Mouse (Mus musculus) embryonic facial prominence, embryonic 13.5 days (tissue): Measurements from ENCODE around the gene Wwc2. TPM values are rescaled to one million over a fixed set of nuclear protein-coding genes. Genes with fewer than 3 reads are reported as not detected.

Experiments used
- ATAC-seq: fragments of 200-750 bp; cut with Nextera tagmentation; 2 replicates; pipeline ENCODE4 v1.8.0; 2017; ENCODE audit warnings: low read depth; ENCODE audit not compliant: insufficient number of reproducible peaks, insufficient read depth, low FRiP score, low TSS enrichment
- H3K27ac ChIP-seq: fragments of 300-500 bp; sonication (generic); 2 replicates; pipeline ENCODE4 v1.5.1; 2015; ENCODE audit warnings: moderate library complexity, mild to moderate bottlenecking, inconsistent platforms
- H3K27me3 ChIP-seq: fragments of 300-500 bp; sonication (generic); 2 replicates; pipeline ENCODE4 v1.6.1; 2015; ENCODE audit warnings: mild to moderate bottlenecking, inconsistent platforms
- H3K36me3 ChIP-seq: fragments of 300-500 bp; sonication (generic); 2 replicates; pipeline ENCODE4 v1.6.1; 2015; ENCODE audit warnings: mild to moderate bottlenecking, inconsistent platforms
- H3K4me1 ChIP-seq: fragments of 300-500 bp; sonication (generic); 2 replicates; pipeline ENCODE4 v1.6.1; 2015; ENCODE audit warnings: inconsistent platforms
- H3K4me2 ChIP-seq: fragments of 300-500 bp; sonication (generic); 2 replicates; pipeline ENCODE4 v1.6.1; 2015; ENCODE audit warnings: moderate library complexity, mild to moderate bottlenecking, inconsistent platforms
- H3K4me3 ChIP-seq: fragments of 300-500 bp; sonication (generic); 2 replicates; pipeline ENCODE4 v1.5.1; 2015; ENCODE audit warnings: mild to moderate bottlenecking, inconsistent platforms
- H3K9ac ChIP-seq: fragments of 300-500 bp; sonication (generic); 2 replicates; pipeline ENCODE4 v1.6.1; 2015; ENCODE audit warnings: mild to moderate bottlenecking, inconsistent platforms
- H3K9me3 ChIP-seq: fragments of 300-500 bp; sonication (generic); 2 replicates; pipeline ENCODE4 v1.6.1; 2016; ENCODE audit warnings: inconsistent platforms
- WGBS: fragments of 180-500 bp; shearing (Covaris S2); methylation state at CpG from one replicate; pipeline ENCODE4 v1.1.7; 2015; ENCODE audit warnings: mixed read lengths; 5-methylcytosine and 5-hydroxymethylcytosine counted together
- polyA plus RNA-seq: library from polyadenylated mRNA; unstranded; fragments of >200 nt; fragmentation: Nextera tagmentation; extraction: Ambion mirVana; gene quantifications from 2 replicates; pipeline ENCODE4 v1.2.1, GENCODE M21; 2015

Wwc2 gene
- polyA plus RNA-seq, 1 experiment from 2014 or later, result 12.5 TPM

DNA sequence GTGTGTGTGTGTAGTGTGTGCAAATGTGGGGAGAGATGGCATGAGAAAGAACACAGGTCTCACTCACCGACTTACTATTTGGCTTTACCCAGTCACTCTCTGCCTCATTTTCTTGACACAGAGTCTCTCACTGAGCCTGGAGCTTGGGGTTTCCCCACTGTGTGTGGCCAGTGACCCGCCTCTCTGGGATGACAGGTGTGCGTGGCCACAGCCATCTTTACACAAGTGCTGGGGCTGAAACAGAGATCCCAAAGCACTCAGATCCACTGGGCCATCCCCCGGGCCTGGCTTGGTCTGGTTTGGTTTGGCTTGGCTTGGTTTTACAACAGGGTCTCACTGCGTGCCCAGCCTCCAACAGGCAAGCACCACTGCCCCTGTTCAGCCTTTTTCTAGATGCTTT, 55.3 kb downstream of the Wwc2 start:
- Histone ChIP-seq H3K27me3 (no peaks in the 10 kb centered on the region), H3K36me3 (no peaks in the 10 kb centered on the region), H3K4me2 (no peak overlapping the region), H3K9me3 (no peaks in the 10 kb centered on the region), H3K27ac (no peak overlapping the region), H3K4me1 (peaks cover 45% of the 10 kb centered on the region), H3K4me3 (no peak overlapping the region), H3K9ac (no peak overlapping the region)
- no peak for ATAC-seq
- WGBS, result 84% methylated on average over 5 of the region's 5 CpGs

GRCm38 (mm10) chr8:47933087-47933486, 57.6 kb downstream of the Wwc2 start:
- Histone ChIP-seq H3K4me1 (peaks cover 50% of the 10 kb centered on the region), H3K36me3 (no peaks in the 10 kb centered on the region), H3K4me3 (no peak overlapping the region), H3K27me3 (no peaks in the 10 kb centered on the region), H3K9ac (no peak overlapping the region), H3K9me3 (no peaks in the 10 kb centered on the region), H3K4me2 (no peak overlapping the region), H3K27ac (0 out of 2 replicates have a peak overlapping the region, but pooled peaks have one; percentile 88)
- 87% methylated on average over 3 of the region's 3 CpGs for WGBS
- ATAC-seq, result no peak

GRCm38 (mm10) chr8:47932028-47932790, 58.5 kb downstream of the Wwc2 start:
- Histone ChIP-seq H3K9ac (no peak overlapping the region), H3K9me3 (no peaks in the 10 kb centered on the region), H3K36me3 (no peaks in the 10 kb centered on the region), H3K4me2 (peak overlapping the region; percentile 45), H3K4me1 (peaks cover 50% of the 10 kb centered on the region), H3K27me3 (no peaks in the 10 kb centered on the region), H3K4me3 (peak overlapping the region; percentile 20; the same call in 1 of the 2 replicates), H3K27ac (peak overlapping the region; percentile 88)
- 21% methylated on average over 16 of the region's 16 CpGs for WGBS
- ATAC-seq, result peak; percentile 73

DNA sequence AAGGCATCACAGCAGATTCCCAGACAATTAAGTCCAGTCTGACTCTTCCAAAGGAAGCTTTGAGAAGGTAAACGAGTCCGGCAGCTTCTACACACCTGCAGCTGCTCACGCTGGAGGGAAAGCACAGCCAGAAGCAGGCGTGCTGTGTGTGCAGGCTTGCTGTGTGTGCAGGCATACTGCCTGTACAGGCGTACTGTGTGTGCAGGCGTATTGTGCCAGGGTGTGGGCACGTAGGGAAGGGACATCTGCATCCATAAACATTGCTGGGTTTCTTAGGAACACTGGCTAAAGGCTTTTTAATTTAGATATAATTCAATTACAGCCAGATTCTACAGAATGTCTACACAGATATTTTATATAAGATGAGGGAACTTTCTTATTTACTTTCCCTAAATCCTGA, 59.4 kb downstream of the Wwc2 start:
- peaks cover 50% of the 10 kb centered on the region for H3K4me1 ChIP-seq

GRCm38 (mm10) chr8:47929615-47930014, 61.1 kb downstream of the Wwc2 start:
- H3K4me1 ChIP-seq, result peaks cover 45% of the 10 kb centered on the region
- WGBS, result 89% methylated on average over 12 of the region's 12 CpGs
- H3K36me3 ChIP-seq, result no peaks in the 10 kb centered on the region
- no peak overlapping the region for H3K9ac ChIP-seq
- no peaks in the 10 kb centered on the region for H3K27me3 ChIP-seq
- H3K4me3 ChIP-seq, result no peak overlapping the region
- no peaks in the 10 kb centered on the region for H3K9me3 ChIP-seq
- no peak overlapping the region for H3K4me2 ChIP-seq
- no peak for ATAC-seq
- H3K27ac ChIP-seq, result no peak overlapping the region

More for the DNA sequence above, 59.4 kb downstream of the Wwc2 start:
- Histone ChIP-seq H3K27ac (peak overlapping the region; percentile 44; the same call in 1 of the 2 replicates), H3K9ac (no peak overlapping the region), H3K4me3 (no peak overlapping the region), H3K9me3 (no peaks in the 10 kb centered on the region), H3K27me3 (no peaks in the 10 kb centered on the region), H3K4me2 (no peak overlapping the region), H3K36me3 (no peaks in the 10 kb centered on the region)
- ATAC-seq, result no peak
- WGBS, result 68% methylated on average over 7 of the region's 7 CpGs

DNA sequence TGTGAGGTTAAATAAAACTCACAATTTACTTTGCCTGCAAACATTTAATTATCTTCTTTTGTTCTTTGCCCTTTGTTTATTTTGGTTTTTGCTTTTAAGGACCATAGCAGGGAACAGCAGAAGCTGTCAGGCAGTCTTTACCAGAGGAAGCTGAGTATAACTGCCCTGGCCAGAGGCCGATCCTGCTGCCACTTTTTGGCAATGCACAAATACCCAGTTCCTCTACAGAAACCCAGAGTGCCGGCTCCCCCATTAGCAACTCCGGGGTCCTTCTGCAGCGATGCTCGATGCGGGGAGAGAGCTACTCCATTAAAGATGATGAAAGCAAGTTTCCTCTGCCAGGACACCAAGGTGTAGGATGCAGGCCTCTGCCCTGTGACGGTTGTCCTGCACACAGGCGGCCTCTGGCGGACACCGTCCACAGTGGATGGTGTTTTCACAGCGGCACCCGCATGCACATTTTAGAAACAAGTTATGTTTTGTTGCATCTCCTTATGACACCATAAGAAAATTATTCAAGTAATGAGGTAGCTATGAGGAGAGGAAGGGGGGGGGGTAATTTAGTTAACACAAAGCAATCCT, 62.0 kb downstream of the Wwc2 start:
- Histone ChIP-seq H3K27ac (no peak overlapping the region), H3K4me1 (peaks cover 42% of the 10 kb centered on the region), H3K4me2 (no peak overlapping the region), H3K9me3 (no peaks in the 10 kb centered on the region), H3K4me3 (no peak overlapping the region), H3K36me3 (no peaks in the 10 kb centered on the region), H3K27me3 (no peaks in the 10 kb centered on the region), H3K9ac (no peak overlapping the region)
- ATAC-seq, result no peak
- 84% methylated on average over 12 of the region's 12 CpGs for WGBS

- H3K9me3 ChIP-seq, result 0 out of 2 replicates have a peak, but pooled peaks cover 2% of the 10 kb centered on the region
- WGBS, result 53% methylated on average over 6 of the region's 6 CpGs
- H3K4me1 ChIP-seq, result peaks cover 19% of the 10 kb centered on the region
- no peak overlapping the region for H3K9ac ChIP-seq
- no peak overlapping the region; the same call in 1 of the 2 replicates for H3K27ac ChIP-seq
- H3K36me3 ChIP-seq, result peaks cover 5% of the 10 kb centered on the region
- H3K27me3 ChIP-seq, result no peaks in the 10 kb centered on the region
- H3K4me2 ChIP-seq, result no peak overlapping the region
- no peak overlapping the region for H3K4me3 ChIP-seq
- no peak for ATAC-seq
These were observed 65.8 kb downstream of the Wwc2 start for GRCm38 (mm10) chr8:47924921-47925320.

- H3K4me1 ChIP-seq, result peaks cover 16% of the 10 kb centered on the region
- H3K27me3 ChIP-seq, result no peaks in the 10 kb centered on the region
- no peak overlapping the region for H3K4me3 ChIP-seq
- H3K36me3 ChIP-seq, result peaks cover 15% of the 10 kb centered on the region
- WGBS, result 62% methylated on average over 10 of the region's 10 CpGs
- H3K9me3 ChIP-seq, result 0 out of 2 replicates have a peak, but pooled peaks cover 3% of the 10 kb centered on the region
- no peak for ATAC-seq
- H3K27ac ChIP-seq, result no peak overlapping the region
- no peak overlapping the region for H3K9ac ChIP-seq
- H3K4me2 ChIP-seq, result no peak overlapping the region
These were observed 67.9 kb downstream of the Wwc2 start for GRCm38 (mm10) chr8:47922816-47923215.

DNA sequence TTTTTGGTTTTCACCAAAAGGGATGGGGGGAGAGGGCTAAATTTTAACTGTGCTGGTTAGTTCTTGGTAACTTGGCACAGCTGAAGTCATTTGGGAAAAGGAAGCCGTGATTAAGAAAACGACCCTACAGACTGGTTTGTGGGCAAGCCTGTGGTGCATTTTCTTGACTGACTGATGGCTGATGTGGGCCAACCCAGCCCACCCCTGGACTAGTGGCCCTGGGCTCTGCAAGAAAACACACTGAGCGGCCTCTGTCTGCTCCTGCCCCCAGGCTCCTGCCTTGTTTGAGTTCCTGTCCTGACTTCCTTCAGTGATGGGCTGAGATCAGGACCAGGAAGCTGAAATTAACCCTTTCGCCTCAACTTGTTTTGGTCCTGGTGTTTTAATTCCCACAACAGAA, 68.7 kb downstream of the Wwc2 start:
- H3K4me2 ChIP-seq, result no peak overlapping the region
- peaks cover 20% of the 10 kb centered on the region for H3K4me1 ChIP-seq
- H3K36me3 ChIP-seq, result peaks cover 15% of the 10 kb centered on the region
- H3K27me3 ChIP-seq, result no peaks in the 10 kb centered on the region
- whole genome bisulfite sequencing, result 39% methylated on average over 4 of the region's 4 CpGs
- no peak overlapping the region for H3K27ac ChIP-seq
- no peak for ATAC-seq
- no peak overlapping the region for H3K4me3 ChIP-seq
- H3K9ac ChIP-seq, result no peak overlapping the region
- H3K9me3 ChIP-seq, result 0 out of 2 replicates have a peak, but pooled peaks cover 3% of the 10 kb centered on the region

DNA sequence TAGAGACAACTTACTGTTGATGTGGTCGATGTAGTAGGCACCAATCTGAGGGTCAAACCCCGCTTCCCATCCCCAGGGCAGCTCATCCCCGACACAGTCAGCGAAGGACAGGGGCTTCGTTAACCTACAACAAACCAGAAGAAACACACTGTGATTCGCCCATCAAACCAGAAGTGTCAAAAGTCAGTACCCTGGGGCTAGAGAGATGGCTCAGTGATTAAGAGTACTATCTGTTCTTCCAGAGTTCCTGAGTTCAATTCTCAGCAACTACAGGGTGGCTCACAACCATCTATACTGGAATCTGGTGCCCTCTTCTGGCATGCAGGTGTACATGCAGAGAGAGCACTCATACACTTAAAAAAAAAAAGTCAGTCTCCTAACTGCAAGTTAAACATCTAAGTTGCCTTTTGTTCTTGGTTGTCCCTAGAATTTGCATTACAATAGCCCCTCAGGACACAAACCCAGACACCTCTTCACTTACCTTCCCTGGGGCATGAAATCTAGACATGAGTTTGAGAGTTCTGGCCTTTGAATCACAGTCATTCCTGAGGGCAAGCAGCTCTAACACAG, 70.1 kb downstream of the Wwc2 start:
- Histone ChIP-seq H3K27ac (no peak overlapping the region), H3K4me3 (no peak overlapping the region), H3K36me3 (peaks cover 15% of the 10 kb centered on the region), H3K4me2 (no peak overlapping the region), H3K27me3 (no peaks in the 10 kb centered on the region), H3K4me1 (peaks cover 21% of the 10 kb centered on the region), H3K9ac (no peak overlapping the region), H3K9me3 (0 out of 2 replicates have a peak, but pooled peaks cover 3% of the 10 kb centered on the region)
- 87% methylated on average over 6 of the region's 6 CpGs for WGBS
- ATAC-seq, result no peak

- Histone ChIP-seq H3K9me3 (0 out of 2 replicates have a peak, but pooled peaks cover 3% of the 10 kb centered on the region), H3K36me3 (peaks cover 15% of the 10 kb centered on the region), H3K27me3 (no peaks in the 10 kb centered on the region), H3K9ac (no peak overlapping the region), H3K4me1 (peaks cover 13% of the 10 kb centered on the region), H3K27ac (no peak overlapping the region), H3K4me2 (no peak overlapping the region), H3K4me3 (no peak overlapping the region)
- WGBS, result 83% methylated on average over 19 of the region's 19 CpGs
- ATAC-seq, result no peak
These were observed 73.4 kb downstream of the Wwc2 start for GRCm38 (mm10) chr8:47917060-47918035.
